Mouse (Mus musculus) layer of hippocampus, postnatal 10 days (tissue): ENCODE data around the gene Gng8. TPM values are rescaled to one million over a fixed set of nuclear protein-coding genes. Genes with fewer than 3 reads are reported as not detected.

Source experiments
- DNase-seq, 2 experiments: peaks; one replicate each; pipeline ENCODE4 v3.0.0; 2021; ENCODE audit warnings: low spot score in 2 of 2
- long read RNA-seq: library from polyadenylated mRNA; stranded (forward); transcript quantifications from one replicate; pipeline ENCODE4 v2.0.0, GENCODE M21; 2023
- total RNA-seq, 2 experiments: library from RNA; stranded (reverse); gene quantifications; 2 replicates each; pipeline ENCODE4 v1.2.3; 2021

Gene Gng8
- 1 to 10 TPM in 1 of 2 experiments, under 1 TPM in 1; 0.94 to 1.3 TPM for total RNA-seq
- long read RNA-seq: 0 reads

- DNase-seq: peak; percentile 87 to 88
These were observed at the start of gene Gng8 for GRCm38 (mm10) chr7:16891641-16892351. Gene Gng8 (plus strand): TSS chr7:16891786.

GRCm38 (mm10) chr7:16842645-16843063, 48.9 kb upstream of the Gng8 start, which contains the start of gene Prkd2:
Gene Prkd2 (plus strand): TSS chr7:16842902.
- DNase-seq: peak; percentile 91

GRCm38 (mm10) chr7:16843441-16844171, 48.0 kb upstream of the Gng8 start:
- peak in 1 of 2 experiments; percentile 22 for DNase-seq

GRCm38 (mm10) chr7:16844696-16845071, 46.9 kb upstream of the Gng8 start:
- DNase-seq: peak in 1 of 2 experiments; percentile 11

GRCm38 (mm10) chr7:16845072-16845819, 46.3 kb upstream of the Gng8 start:
- peak in 1 of 2 experiments; percentile 22 for DNase-seq

GRCm38 (mm10) chr7:16845820-16846167, 45.8 kb upstream of the Gng8 start:
- no peak for DNase-seq

GRCm38 (mm10) chr7:16846775-16847174, 44.8 kb upstream of the Gng8 start:
- no peak for DNase-seq

- no peak for DNase-seq
These were observed 44.1 kb upstream of the Gng8 start for GRCm38 (mm10) chr7:16847507-16847906.

GRCm38 (mm10) chr7:16848579-16848978, 43.0 kb upstream of the Gng8 start:
- peak; percentile 82 to 88 for DNase-seq

GRCm38 (mm10) chr7:16851636-16852035, 40.0 kb upstream of the Gng8 start:
- DNase-seq: no peak

GRCm38 (mm10) chr7:16853302-16853831, 38.2 kb upstream of the Gng8 start:
- no peak for DNase-seq

- DNase-seq: no peak
These were observed 33.2 kb upstream of the Gng8 start for GRCm38 (mm10) chr7:16858336-16858735.

- DNase-seq: peak; percentile 56 to 71
These were observed 31.5 kb upstream of the Gng8 start for GRCm38 (mm10) chr7:16859902-16860651.

GRCm38 (mm10) chr7:16867488-16867887, 24.1 kb upstream of the Gng8 start:
- DNase-seq: no peak

- DNase-seq: peak; percentile 83 to 85
These were observed 22.1 kb upstream of the Gng8 start for GRCm38 (mm10) chr7:16869497-16869896.

- no peak for DNase-seq
These were observed 20.0 kb upstream of the Gng8 start for GRCm38 (mm10) chr7:16871600-16871999.

GRCm38 (mm10) chr7:16872478-16872877, 19.1 kb upstream of the Gng8 start:
- no peak for DNase-seq

GRCm38 (mm10) chr7:16873392-16873791, 18.2 kb upstream of the Gng8 start:
- DNase-seq: no peak

GRCm38 (mm10) chr7:16874190-16874589, 17.4 kb upstream of the Gng8 start:
- DNase-seq: peak; percentile 79 to 85

GRCm38 (mm10) chr7:16874756-16875309, 16.8 kb upstream of the Gng8 start:
- DNase-seq: peak; percentile 99

- DNase-seq: no peak
These were observed 16.5 kb upstream of the Gng8 start, which contains the start of gene Dact3 for GRCm38 (mm10) chr7:16875310-16875325. Gene Dact3 (plus strand): TSS chr7:16875317.
